Mouse (Mus musculus) ZHBTc4 (cell line): ENCODE results near the gene Igsf23.
"Not testable (repeated sequence)": the region's sequence is repeated elsewhere in the genome, so short reads cannot be mapped to it uniquely, and the experiment has no call there.

Source experiments
- DNase-seq: peaks from one replicate; pipeline ENCODE4 v3.0.0-alpha.2; 2011; ENCODE audit warnings: low read depth, low spot score

Igsf23 gene

GRCm38 (mm10) chr7:19935171-19935751 is 15.3 kb downstream of the Igsf23 start:
- peak; percentile 45 for DNase-seq

GRCm38 (mm10) chr7:19932877-19933809 is 17.4 kb downstream of the Igsf23 start:
- DNase-seq = peak; percentile 90

- peak; percentile 56 for DNase-seq
Measured at GRCm38 (mm10) chr7:19932133-19932876, 18.3 kb downstream of the Igsf23 start.

GRCm38 (mm10) chr7:19930481-19930880 is 20.1 kb downstream of the Igsf23 start:
- DNase-seq = not testable (repeated sequence)

- peak; percentile 89 for DNase-seq
Measured at GRCm38 (mm10) chr7:19928486-19928885, 22.1 kb downstream of the Igsf23 start.

- DNase-seq = no peak
Measured at GRCm38 (mm10) chr7:19926849-19927480, 23.6 kb downstream of the Igsf23 start.

GRCm38 (mm10) chr7:19925376-19925775 is 25.2 kb downstream of the Igsf23 start:
- no peak for DNase-seq

- DNase-seq = peak; percentile 80
Measured at GRCm38 (mm10) chr7:19923797-19924196, 26.8 kb downstream of the Igsf23 start.

GRCm38 (mm10) chr7:19923354-19923753 is 27.2 kb downstream of the Igsf23 start:
- DNase-seq = no peak

- peak; percentile 94 for DNase-seq
Measured at GRCm38 (mm10) chr7:19920506-19921261, 29.9 kb downstream of the Igsf23 start, which contains the start of gene Pvr. Pvr (minus strand) TSS chr7:19921160.

GRCm38 (mm10) chr7:19920166-19920505 is 30.4 kb downstream of the Igsf23 start:
- no peak for DNase-seq

- DNase-seq = no peak
Measured at GRCm38 (mm10) chr7:19914558-19914957, 36.0 kb downstream of the Igsf23 start.

- no peak for DNase-seq
Measured at GRCm38 (mm10) chr7:19911695-19912524, 38.6 kb downstream of the Igsf23 start.

GRCm38 (mm10) chr7:19911292-19911658 is 39.3 kb downstream of the Igsf23 start:
- no peak for DNase-seq

- DNase-seq = peak; percentile 83
Measured at GRCm38 (mm10) chr7:19910421-19911291, 39.9 kb downstream of the Igsf23 start.

GRCm38 (mm10) chr7:19889881-19890280 is 60.7 kb downstream of the Igsf23 start:
- peak; percentile 61 for DNase-seq

GRCm38 (mm10) chr7:19887849-19888248 is 62.7 kb downstream of the Igsf23 start, which contains the start of gene Ceacam19:
Ceacam19 (minus strand) TSS chr7:19887965.
- peak; percentile 58 for DNase-seq
